In the genomic region with DNA sequence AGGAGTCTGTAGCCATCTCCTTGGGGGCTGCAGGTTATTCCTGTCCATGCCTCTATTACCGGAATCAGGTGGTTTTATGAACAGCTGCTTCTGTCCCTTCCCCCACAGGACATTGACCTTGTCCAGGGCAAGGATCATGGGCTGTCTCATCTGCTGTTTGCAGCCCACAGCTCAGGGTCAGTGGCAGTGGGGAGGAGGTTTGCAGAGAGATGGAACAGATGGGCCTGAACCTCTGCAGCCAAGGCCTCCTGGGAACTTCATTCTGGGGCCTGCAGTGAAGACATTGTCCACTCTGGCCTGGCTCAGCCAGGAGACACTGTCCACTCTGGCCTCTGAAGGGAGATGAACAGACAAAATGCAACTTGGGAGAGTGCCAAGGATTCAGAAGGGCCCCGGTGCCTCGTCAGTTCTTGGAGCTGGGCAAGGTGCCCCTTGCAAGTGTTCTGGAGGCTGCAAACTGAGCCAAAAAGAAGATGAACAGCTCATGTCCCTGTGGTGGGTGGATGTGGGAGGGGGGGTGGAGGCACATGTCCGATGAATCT, we compare ENCODE assay signal across 12 mouse cellular contexts.
DNase-seq lines count a peak whose midpoint lies in the region; ATAC-seq and TF ChIP-seq lines count a peak whose summit lies in the region.
"Had no signal": no experiment of that assay in that cellular context is flagged by ENCODE, and none has a peak within 500 bp of the region (broad histone marks: within the 10 kb centered on the region; RNA-seq: fewer than 3 reads in every experiment).

No protein-coding gene starts in this region.

- H3K4me1 ChIP-seq in hindbrain, postnatal 0 days (ENCODE audit: insufficient read depth, low read length), result peaks cover 23% of the 10 kb centered on the region
- peaks cover 25% of the 10 kb centered on the region for H3K4me1 ChIP-seq in hindbrain, embryonic 16.5 days (ENCODE audit: control insufficient read depth, insufficient read depth, low read depth, low read length)
- peaks cover 9% of the 10 kb centered on the region for H3K4me1 ChIP-seq in midbrain, embryonic 14.5 days (ENCODE audit: control insufficient read depth, insufficient read depth, low read length)
- H3K4me1 ChIP-seq in midbrain, embryonic 15.5 days, result peaks cover 25% of the 10 kb centered on the region; the same call in 1 of the 2 replicates
- peaks cover 43% of the 10 kb centered on the region for H3K4me1 ChIP-seq in limb, embryonic 12.5 days (replicated peaks)

- no peak for ATAC-seq in hindbrain, postnatal 0 days
- no peak for ATAC-seq in hindbrain, embryonic 16.5 days
- ATAC-seq in midbrain, embryonic 14.5 days (ENCODE audit: low FRiP score, low TSS enrichment), result no peak
- no peak for ATAC-seq in midbrain, embryonic 15.5 days (replicated peaks)
- no peak for ATAC-seq in limb, embryonic 12.5 days (ENCODE audit: insufficient number of reproducible peaks, insufficient read depth, low FRiP score, low TSS enrichment, low read depth)
- no peak for ATAC-seq in inflammation-experienced regulatory T-cells, adult 6 months

- H3K4me3 ChIP-seq in hindbrain, postnatal 0 days (ENCODE audit: low read length), result no peak overlapping the region
- no peak overlapping the region for H3K4me3 ChIP-seq in hindbrain, embryonic 16.5 days (ENCODE audit: low read length)
- no peak overlapping the region for H3K4me3 ChIP-seq in midbrain, embryonic 14.5 days (replicated peaks; ENCODE audit: low read depth, low read length)
- no peak overlapping the region for H3K4me3 ChIP-seq in midbrain, embryonic 15.5 days
- H3K4me3 ChIP-seq in limb, embryonic 12.5 days (replicated peaks), result no peak overlapping the region
- H3K4me3 ChIP-seq: heart, adult 2 months; lung, embryonic 15.5 days had no signal

- peak; percentile 64 for DNase-seq in hindbrain, postnatal 0 days (ENCODE audit: low spot score)
- peak; percentile 21 for DNase-seq in midbrain, embryonic 14.5 days
- peak; percentile 31 for DNase-seq in brain, embryonic 14.5 days (ENCODE audit: low read depth)
- no peak for DNase-seq in urinary bladder, adult 2 months (ENCODE audit: low spot score)
- DNase-seq: heart, adult 2 months; right cerebral cortex, postnatal 4 days; thymus, adult 18-20 months had no signal

- no peak for TF ChIP-seq POLR2A in brain, embryonic 14.5 days (IDR thresholded peaks at IDR 0.05; ENCODE audit: borderline replicate concordance, extremely low read depth, insufficient read depth, insufficient read length, poor library complexity, severe bottlenecking)

- TF ChIP-seq CTCF in hindbrain, postnatal 0 days (IDR thresholded peaks at IDR 0.05; ENCODE audit: low read depth), result no peak
- no peak for TF ChIP-seq CTCF in brain, embryonic 14.5 days (IDR thresholded peaks at IDR 0.05; ENCODE audit: borderline replicate concordance, extremely low read depth, insufficient read depth, insufficient read length)

- no peaks in the 10 kb centered on the region for H3K36me3 ChIP-seq in hindbrain, postnatal 0 days (ENCODE audit: insufficient read depth, low read length)
- H3K36me3 ChIP-seq in hindbrain, embryonic 16.5 days (ENCODE audit: control insufficient read depth, insufficient read depth, low read length), result no peaks in the 10 kb centered on the region
- H3K36me3 ChIP-seq in midbrain, embryonic 14.5 days (ENCODE audit: control insufficient read depth, insufficient read depth, low read length), result no peaks in the 10 kb centered on the region
- H3K36me3 ChIP-seq in midbrain, embryonic 15.5 days (replicated peaks), result no peaks in the 10 kb centered on the region
- H3K36me3 ChIP-seq in limb, embryonic 12.5 days, result no peaks in the 10 kb centered on the region
- H3K36me3 ChIP-seq: lung, embryonic 15.5 days had no signal

- no peaks in the 10 kb centered on the region for H3K27me3 ChIP-seq in hindbrain, postnatal 0 days (ENCODE audit: insufficient read depth, low read length)
- no peaks in the 10 kb centered on the region; the same call in 1 of the 2 replicates for H3K27me3 ChIP-seq in hindbrain, embryonic 16.5 days (replicated peaks; ENCODE audit: control insufficient read depth, insufficient read depth, low read length)
- H3K27me3 ChIP-seq in midbrain, embryonic 14.5 days (ENCODE audit: control insufficient read depth, insufficient read depth, low read length), result no peaks in the 10 kb centered on the region
- H3K27me3 ChIP-seq in midbrain, embryonic 15.5 days (replicated peaks), result no peaks in the 10 kb centered on the region
- H3K27me3 ChIP-seq in limb, embryonic 12.5 days, result peaks cover 12% of the 10 kb centered on the region

- H3K27ac ChIP-seq in hindbrain, postnatal 0 days, result peak overlapping the region; percentile 56; the same call in 1 of the 2 replicates
- H3K27ac ChIP-seq in hindbrain, embryonic 16.5 days (ENCODE audit: low read depth, low read length), result no peak overlapping the region; the same call in 1 of the 2 replicates
- no peak overlapping the region for H3K27ac ChIP-seq in midbrain, embryonic 14.5 days (replicated peaks; ENCODE audit: low read depth, low read length)
- no peak overlapping the region for H3K27ac ChIP-seq in midbrain, embryonic 15.5 days
- H3K27ac ChIP-seq in limb, embryonic 12.5 days, result peak overlapping the region; percentile 7; the same call in 1 of the 2 replicates
- H3K27ac ChIP-seq: heart, adult 2 months; lung, embryonic 15.5 days had no signal

- H3K4me2 ChIP-seq in hindbrain, postnatal 0 days (ENCODE audit: low read depth, low read length), result no peak overlapping the region
- no peak overlapping the region for H3K4me2 ChIP-seq in hindbrain, embryonic 16.5 days (ENCODE audit: low read length)
- no peak overlapping the region for H3K4me2 ChIP-seq in midbrain, embryonic 14.5 days (ENCODE audit: low read length)
- no peak overlapping the region for H3K4me2 ChIP-seq in midbrain, embryonic 15.5 days
- H3K4me2 ChIP-seq in limb, embryonic 12.5 days, result no peak overlapping the region
- H3K4me2 ChIP-seq: lung, embryonic 15.5 days had no signal

- WGBS in hindbrain, postnatal 0 days, result 33% methylated on average over 4 of the region's 4 CpGs
- 42% methylated on average over 4 of the region's 4 CpGs for WGBS in hindbrain, embryonic 16.5 days
- 67% methylated on average over 4 of the region's 4 CpGs for WGBS in midbrain, embryonic 14.5 days
- WGBS in midbrain, embryonic 15.5 days, result 61% methylated on average over 4 of the region's 4 CpGs
- 82% methylated on average over 4 of the region's 4 CpGs for WGBS in limb, embryonic 12.5 days

- H3K9ac ChIP-seq in hindbrain, postnatal 0 days (replicated peaks; ENCODE audit: low read length), result no peak overlapping the region
- H3K9ac ChIP-seq in hindbrain, embryonic 16.5 days (ENCODE audit: low read depth, low read length), result no peak overlapping the region
- H3K9ac ChIP-seq in midbrain, embryonic 14.5 days (replicated peaks; ENCODE audit: low read length), result no peak overlapping the region
- no peak overlapping the region for H3K9ac ChIP-seq in midbrain, embryonic 15.5 days
- H3K9ac ChIP-seq in limb, embryonic 12.5 days (replicated peaks), result no peak overlapping the region
- H3K9ac ChIP-seq: lung, embryonic 15.5 days had no signal

- H3K9me3 ChIP-seq in hindbrain, postnatal 0 days (ENCODE audit: low read length), result no peaks in the 10 kb centered on the region
- H3K9me3 ChIP-seq in hindbrain, embryonic 16.5 days (ENCODE audit: control insufficient read depth, low read length), result no peaks in the 10 kb centered on the region
- H3K9me3 ChIP-seq in midbrain, embryonic 14.5 days (ENCODE audit: control insufficient read depth, low read length), result no peaks in the 10 kb centered on the region
- H3K9me3 ChIP-seq in midbrain, embryonic 15.5 days, result no peaks in the 10 kb centered on the region
- H3K9me3 ChIP-seq in limb, embryonic 12.5 days, result no peaks in the 10 kb centered on the region
- H3K9me3 ChIP-seq: lung, embryonic 15.5 days had no signal

Comparison
In these comparisons a context has a peak if more than half of its experiments do, and no peak if none do; other contexts are left out.
1. H3K27ac ChIP-seq: peak in hindbrain, postnatal 0 days (single experiment) and limb, embryonic 12.5 days (single experiment); none in hindbrain, embryonic 16.5 days (single experiment), midbrain, embryonic 14.5 days (single experiment) and midbrain, embryonic 15.5 days (single experiment).